Mouse (Mus musculus): ENCODE measurements around the gene Chrm3. TPM values are rescaled to one million over a fixed set of nuclear protein-coding genes. Genes with fewer than 3 reads are reported as not detected.
A peak's percentile ranks its signal among the peaks of the same experiment; 100 is the strongest.
"Not testable (repeated sequence)": the region's sequence is repeated elsewhere in the genome, so short reads cannot be mapped to it uniquely, and the experiment has no call there.

Gene Chrm3
- total RNA-seq (2015), result 0.12 TPM in 1 of 2 replicates, not detected in the other
- total RNA-seq (2017), result under 0.01 and 0.07 TPM in 2 replicates

GRCm38 (mm10) chr13:10360777-10361176 is at the start of gene Chrm3:
Chrm3 (minus strand) TSS chr13:10360847.
- ATAC-seq (replicated peaks; ENCODE audit: poor library complexity), result peak; percentile 77

- no peak for ATAC-seq (replicated peaks; ENCODE audit: poor library complexity)
Observed at GRCm38 (mm10) chr13:10394364-10394763, 33.7 kb upstream of the Chrm3 start.

- not testable (repeated sequence) for ATAC-seq (replicated peaks; ENCODE audit: poor library complexity)
Observed at GRCm38 (mm10) chr13:10375487-10375886, 14.8 kb upstream of the Chrm3 start.

- ATAC-seq (replicated peaks; ENCODE audit: poor library complexity), result peak; percentile 28
Observed at GRCm38 (mm10) chr13:10360199-10360694, 400 bp downstream of the Chrm3 start.

GRCm38 (mm10) chr13:10359516-10360198 is 990 bp downstream of the Chrm3 start:
- ATAC-seq (replicated peaks; ENCODE audit: poor library complexity), result peak; percentile 32

- ATAC-seq (replicated peaks; ENCODE audit: poor library complexity), result no peak
Observed at GRCm38 (mm10) chr13:10355796-10356195, 4.9 kb downstream of the Chrm3 start.

- ATAC-seq (replicated peaks; ENCODE audit: poor library complexity), result no peak
Observed at GRCm38 (mm10) chr13:10354885-10355575, 5.6 kb downstream of the Chrm3 start.

GRCm38 (mm10) chr13:10352141-10352540 is 8.5 kb downstream of the Chrm3 start:
- ATAC-seq (replicated peaks; ENCODE audit: poor library complexity), result no peak

- ATAC-seq (replicated peaks; ENCODE audit: poor library complexity), result peak; percentile 71
Observed at GRCm38 (mm10) chr13:10344362-10344761, 16.3 kb downstream of the Chrm3 start.

- no peak for ATAC-seq (replicated peaks; ENCODE audit: poor library complexity)
Observed at GRCm38 (mm10) chr13:10335558-10335957, 25.1 kb downstream of the Chrm3 start.

- no peak for ATAC-seq (replicated peaks; ENCODE audit: poor library complexity)
Observed at GRCm38 (mm10) chr13:10332762-10333161, 27.9 kb downstream of the Chrm3 start.

- ATAC-seq (replicated peaks; ENCODE audit: poor library complexity), result no peak
Observed at GRCm38 (mm10) chr13:10309811-10310210, 50.8 kb downstream of the Chrm3 start.

GRCm38 (mm10) chr13:10295160-10295559 is 65.5 kb downstream of the Chrm3 start:
- no peak for ATAC-seq (replicated peaks; ENCODE audit: poor library complexity)

GRCm38 (mm10) chr13:10284331-10284730 is 76.3 kb downstream of the Chrm3 start:
- no peak for ATAC-seq (replicated peaks; ENCODE audit: poor library complexity)

GRCm38 (mm10) chr13:10274907-10275306 is 85.7 kb downstream of the Chrm3 start:
- no peak for ATAC-seq (replicated peaks; ENCODE audit: poor library complexity)

GRCm38 (mm10) chr13:10263784-10264183 is 96.9 kb downstream of the Chrm3 start:
- no peak for ATAC-seq (replicated peaks; ENCODE audit: poor library complexity)

- peak; percentile 93 for ATAC-seq (replicated peaks; ENCODE audit: poor library complexity)
Observed at GRCm38 (mm10) chr13:10253049-10253448, 107.6 kb downstream of the Chrm3 start.

GRCm38 (mm10) chr13:10251499-10252179 is 109.0 kb downstream of the Chrm3 start:
- peak; percentile 68 for ATAC-seq (replicated peaks; ENCODE audit: poor library complexity)

- peak; percentile 63 for ATAC-seq (replicated peaks; ENCODE audit: poor library complexity)
Observed at GRCm38 (mm10) chr13:10244243-10244998, 116.2 kb downstream of the Chrm3 start.

- ATAC-seq (replicated peaks; ENCODE audit: poor library complexity), result no peak
Observed at GRCm38 (mm10) chr13:10240238-10240637, 120.4 kb downstream of the Chrm3 start.

- ATAC-seq (replicated peaks; ENCODE audit: poor library complexity), result no peak
Observed at GRCm38 (mm10) chr13:10239825-10240224, 120.8 kb downstream of the Chrm3 start.

All from megakaryocyte progenitor cell, adult 5-6 weeks (primary cell).